Mouse (Mus musculus) ES-Bruce4 (cell line): ENCODE measurements at regions not wholly inside any gene's neighbourhood (a gene's known extent, or its start where the extent isn't known, plus 50 kb on each side); places are given as distances from the start of the nearest gene placed in this dataset.

Experiments used
- CTCF ChIP-seq: IDR thresholded peaks from one replicate; pipeline ENCODE4 v1.8.1; 2011; ENCODE audit warnings: low read depth, low read length
- EP300 ChIP-seq: IDR thresholded peaks from 2 replicates; pipeline ENCODE4 v1.6.1; 2011; ENCODE audit warnings: low read depth, low read length; ENCODE audit not compliant: insufficient read depth

DNA sequence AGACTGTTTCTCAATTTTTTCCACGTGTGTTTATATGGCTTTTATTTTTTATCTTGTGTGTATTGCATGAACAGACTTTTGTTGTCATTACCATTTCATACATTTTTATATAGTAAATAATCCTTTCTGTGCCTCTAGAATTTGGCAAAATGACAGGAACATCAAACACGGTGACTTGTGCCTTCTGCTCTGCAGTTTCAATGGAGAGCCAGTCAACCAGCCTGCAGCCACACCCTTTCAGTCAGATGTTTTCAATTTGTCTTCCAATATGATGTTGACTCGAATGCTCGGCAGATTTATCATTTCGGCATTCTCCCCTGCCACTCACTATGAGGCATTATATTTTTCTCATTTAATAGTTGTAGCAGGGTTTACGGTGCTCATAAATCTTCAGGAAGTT lies 74.7 kb upstream of the Dusp10 start:
- TF ChIP-seq CTCF: no peak
- no peak for TF ChIP-seq EP300
